Mouse (Mus musculus) liver, embryonic 14.5 days (tissue): ENCODE measurements around the gene Surf2. TPM values are rescaled to one million over a fixed set of nuclear protein-coding genes. Genes with fewer than 3 reads are reported as not detected.
A peak's percentile ranks its signal among the peaks of the same experiment; 100 is the strongest.

Source experiments
- ATAC-seq: fragments of 200-750 bp; cut with Nextera tagmentation; 2 replicates; pipeline ENCODE4 v1.8.0; 2017; ENCODE audit warnings: moderate number of reproducible peaks, mild to moderate bottlenecking, moderate library complexity; ENCODE audit not compliant: insufficient read depth
- DNase-seq, 3 experiments: peaks; one replicate each; pipeline ENCODE4 v3.0.0-alpha.2; 2012 to 2013; ENCODE audit warnings: low read depth in 3 of 3, low spot score in 3 of 3
- H3K27ac ChIP-seq: fragments of 300-500 bp; sonication (generic); 2 replicates; pipeline ENCODE4 v1.5.1; 2014; ENCODE audit warnings: moderate library complexity, mild to moderate bottlenecking, control low read depth, inconsistent platforms
- H3K27me3 ChIP-seq: fragments of 300-500 bp; sonication (generic); 2 replicates; pipeline ENCODE4 v1.6.1; 2014; ENCODE audit warnings: mild to moderate bottlenecking, low read length, moderate library complexity; ENCODE audit not compliant: control insufficient read depth, insufficient read depth
- H3K36me3 ChIP-seq: fragments of 300-500 bp; sonication (generic); replicated peaks from 2 replicates; pipeline ENCODE4 v1.6.1; 2014; ENCODE audit warnings: low read depth; ENCODE audit not compliant: control insufficient read depth, insufficient read depth
- H3K4me1 ChIP-seq, 2 experiments: fragments of 200-500 bp in 1 of 2; fragments of 300-500 bp in 1 of 2; sonication (generic) in 1 of 2; replicated peaks; 2 replicates each; pipeline ENCODE4 v1.6.1; 2012 to 2014; ENCODE audit warnings: antibody characterized with exemption in 1 of 2, inconsistent platforms in 1 of 2, low read length in 1 of 2; ENCODE audit not compliant: control insufficient read depth in 2 of 2, insufficient read depth in 2 of 2
- H3K4me2 ChIP-seq: fragments of 300-500 bp; sonication (generic); 2 replicates; pipeline ENCODE4 v1.6.1; 2014; ENCODE audit warnings: low read depth, mild to moderate bottlenecking, control low read depth, moderate library complexity
- H3K4me3 ChIP-seq, 2 experiments: fragments of 200-500 bp in 1 of 2; fragments of 300-500 bp in 1 of 2; sonication (generic) in 1 of 2; 2 replicates each; pipeline ENCODE4 v1.5.1; 2012 to 2014; ENCODE audit warnings: low read depth in 2 of 2, low read length in 2 of 2, mild to moderate bottlenecking in 2 of 2, control low read depth in 1 of 2, inconsistent platforms in 1 of 2, moderate library complexity in 1 of 2; ENCODE audit not compliant: insufficient read depth in 1 of 2
- H3K9ac ChIP-seq: fragments of 300-500 bp; sonication (generic); replicated peaks from 2 replicates; pipeline ENCODE4 v1.6.1; 2014; ENCODE audit warnings: mild to moderate bottlenecking, control low read depth, moderate library complexity
- H3K9me3 ChIP-seq: fragments of 300-500 bp; sonication (generic); 2 replicates; pipeline ENCODE4 v1.6.1; 2016; ENCODE audit warnings: low read length, mixed read lengths; ENCODE audit not compliant: control insufficient read depth
- CTCF ChIP-seq: IDR thresholded peaks from 2 replicates; pipeline ENCODE4 v1.5.1; 2016; ENCODE audit warnings: antibody characterized with exemption, low read depth, control low read depth
- EP300 ChIP-seq: IDR thresholded peaks from 2 replicates; pipeline ENCODE4 v1.6.1; 2016; ENCODE audit warnings: antibody characterized with exemption, low read depth
- WGBS: fragments of 180-500 bp; shearing (Covaris S2); extraction: QIAGEN DNeasy Blood & Tissue Kit; methylation state at CpG from one replicate; pipeline ENCODE4 v1.1.7; 2014; ENCODE audit not compliant: insufficient replicate concordance; 5-methylcytosine and 5-hydroxymethylcytosine counted together
- polyA plus RNA-seq, 2 experiments: library from polyadenylated mRNA; depleted of rRNA in 1 of 2; stranded (reverse) in 1 of 2; unstranded in 1 of 2; fragments of >200 nt; fragmentation: Nextera tagmentation in 1 of 2; extraction: Ambion mirVana in 1 of 2; gene quantifications; 2 replicates each; pipeline versions ENCODE4 v1.2.1 to v1.2.3; 2012 to 2014

Gene Surf2
- polyA plus RNA-seq, 2 experiments, result 20.0 to 27.2 TPM

DNA sequence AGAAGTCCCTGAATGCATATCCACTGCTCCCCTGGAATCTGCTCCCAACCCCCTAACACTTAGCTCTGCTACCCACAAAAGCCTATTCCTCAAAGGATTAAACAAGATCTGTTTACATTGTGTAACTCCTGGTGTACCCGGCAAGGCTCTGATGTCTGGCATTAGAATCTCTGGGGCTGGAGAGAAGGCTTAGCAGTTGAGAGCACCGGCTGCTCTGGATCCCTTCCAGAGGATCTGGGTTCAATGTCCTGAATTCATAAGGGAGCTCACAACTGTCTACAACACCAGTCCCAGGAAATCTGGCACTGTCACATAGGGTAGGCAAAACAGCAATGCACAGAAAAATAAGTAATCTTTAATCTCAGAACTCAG is 41.3 kb downstream of the Surf2 start:
- Histone ChIP-seq H3K9ac (no peak overlapping the region), H3K4me3 (no peak overlapping the region), H3K27me3 (no peaks in the 10 kb centered on the region), H3K27ac (no peak overlapping the region), H3K36me3 (peaks cover 65% of the 10 kb centered on the region), H3K4me1 (peaks cover 0 to 15% of the 10 kb centered on the region in 2 experiments; a peak in 3 of 4 replicates), H3K4me2 (no peak overlapping the region), H3K9me3 (no peaks in the 10 kb centered on the region)
- no peak for DNase-seq
- peak; percentile 36; the same call in 1 of the 2 replicates for ATAC-seq
- TF ChIP-seq CTCF, result no peak
- no peak for TF ChIP-seq EP300
- WGBS, result 76% methylated on average over 2 of the region's 2 CpGs

DNA sequence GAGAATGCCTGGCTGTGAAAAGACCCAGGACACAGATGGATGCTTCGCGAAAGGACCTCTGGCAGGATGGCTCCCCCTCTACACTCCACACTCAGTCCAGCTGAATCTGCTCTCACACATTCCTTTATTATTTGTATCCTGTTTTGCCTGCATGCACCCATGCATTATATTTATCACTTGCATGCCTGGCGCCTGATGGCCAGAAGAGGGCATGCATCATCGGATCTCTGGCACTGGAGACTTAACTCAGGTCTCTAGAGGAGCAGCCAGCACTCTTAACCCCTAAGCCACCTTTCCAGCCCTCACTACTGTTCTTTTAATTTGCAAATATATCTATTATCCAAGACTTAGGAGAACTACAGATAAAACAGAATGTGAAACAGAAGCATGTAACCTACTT is 44.6 kb downstream of the Surf2 start:
- no peak for TF ChIP-seq EP300
- peak; percentile 49 for TF ChIP-seq CTCF
- Histone ChIP-seq H3K4me2 (no peak overlapping the region), H3K9ac (no peak overlapping the region), H3K36me3 (peaks cover 40% of the 10 kb centered on the region), H3K27me3 (no peaks in the 10 kb centered on the region), H3K4me3 (no peak overlapping the region), H3K4me1 (peaks cover 9 to 26% of the 10 kb centered on the region in 2 experiments), H3K9me3 (no peaks in the 10 kb centered on the region), H3K27ac (no peak overlapping the region)
- 80% methylated on average over 4 of the region's 4 CpGs for WGBS
- DNase-seq (no peak), ATAC-seq (no peak)

DNA sequence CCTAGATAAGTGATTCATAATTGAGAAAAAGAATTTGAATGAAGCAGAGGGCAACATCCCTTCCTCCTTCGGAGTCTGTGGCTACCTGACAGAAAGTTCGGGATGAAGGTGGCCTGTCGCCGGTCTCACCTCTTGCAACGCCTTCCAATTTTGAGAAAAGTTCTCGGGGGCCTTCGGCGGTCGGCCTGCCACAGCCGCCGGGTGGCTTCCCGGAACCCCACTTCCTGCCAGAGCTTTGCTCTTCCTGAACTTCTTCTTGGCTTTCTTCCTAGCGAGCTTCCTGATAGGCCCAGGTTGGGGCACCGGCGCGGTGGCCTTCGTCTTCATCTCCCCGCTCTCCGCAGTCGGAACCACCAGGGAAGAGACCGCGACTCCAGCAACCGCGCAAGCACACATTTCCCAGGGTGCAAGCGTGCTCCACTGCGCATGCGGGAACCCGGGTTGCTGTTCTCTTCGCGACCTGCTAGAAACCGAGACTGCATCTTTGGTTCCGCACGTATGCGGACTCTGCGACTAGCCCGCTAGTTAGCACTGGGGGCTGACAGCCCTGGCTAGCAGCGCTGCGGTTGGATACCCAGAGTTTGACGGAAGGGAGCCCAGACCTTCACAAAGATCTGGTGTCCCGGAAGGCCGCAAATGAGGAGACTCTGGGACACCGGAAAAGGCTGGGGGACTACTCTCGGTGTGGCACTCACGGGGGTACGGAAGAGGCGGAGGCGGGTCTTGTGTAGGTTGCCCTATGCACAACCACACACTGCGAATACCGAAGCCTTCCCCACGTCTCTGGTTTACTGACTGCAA is 48.0 kb downstream of the Surf2 start, which contains the start of gene Rexo4:
Gene Rexo4, minus strand, starts transcription at position 464 of the 801 bp plus-strand sequence.
- Histone ChIP-seq H3K4me3 (peak within 1 kb of the TSS; percentile 78 to 87), H3K27me3 (no peaks in the 10 kb centered on the region), H3K4me2 (peak within 1 kb of the TSS; percentile 82), H3K4me1 (peaks cover 9 to 19% of the 10 kb centered on the region in 2 experiments), H3K36me3 (peaks cover 15% of the 10 kb centered on the region), H3K27ac (peak within 1 kb of the TSS; percentile 74), H3K9me3 (no peaks in the 10 kb centered on the region), H3K9ac (peak within 1 kb of the TSS; percentile 88)
- TF ChIP-seq CTCF (no peak; the same call in 1 of the 2 replicates), EP300 (no peak)
- under 1% methylated on average over 50 of the region's 50 CpGs for WGBS
- DNase-seq, result peak; percentile 86 to 88 (median 86)
- peak; percentile 93 for ATAC-seq

GRCm38 (mm10) chr2:26964724-26965370 is 48.7 kb downstream of the Surf2 start:
- Histone ChIP-seq H3K4me1 (peaks cover 9 to 19% of the 10 kb centered on the region in 2 experiments), H3K27me3 (no peaks in the 10 kb centered on the region), H3K4me3 (peak overlapping the region; percentile 78 to 87), H3K9me3 (no peaks in the 10 kb centered on the region), H3K27ac (peak overlapping the region; percentile 74), H3K36me3 (peaks cover 10% of the 10 kb centered on the region), H3K9ac (peak overlapping the region; percentile 88), H3K4me2 (peak overlapping the region; percentile 82)
- no peak for TF ChIP-seq CTCF
- DNase-seq (no peak), ATAC-seq (peak; percentile 36)
- WGBS, result 15% methylated on average over 14 of the region's 14 CpGs

DNA sequence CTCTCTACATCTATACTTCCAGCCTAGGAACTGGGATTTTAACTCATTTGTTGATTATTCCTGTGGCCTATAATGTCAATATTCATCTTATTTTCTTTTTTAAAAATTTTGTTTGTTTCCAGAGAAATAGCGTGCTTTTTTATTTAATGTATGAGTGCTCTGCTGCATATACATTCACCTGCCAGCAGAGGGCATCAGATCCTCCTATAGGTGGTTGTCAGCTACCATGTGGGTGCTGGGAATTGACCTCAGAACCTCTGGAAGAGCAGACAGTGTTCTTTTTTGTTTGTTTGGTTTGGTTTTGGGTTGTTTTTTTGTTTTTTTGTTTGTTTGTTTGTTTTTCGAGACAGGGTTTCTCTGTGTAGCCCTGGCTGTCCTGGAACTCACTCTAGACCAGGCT is 51.1 kb downstream of the Surf2 start:
- TF ChIP-seq CTCF (peak; percentile 43), EP300 (no peak)
- DNase-seq (no peak), ATAC-seq (no peak)
- H3K4me3 ChIP-seq, result no peak overlapping the region
- H3K9me3 ChIP-seq, result no peaks in the 10 kb centered on the region
- no peaks in the 10 kb centered on the region for H3K27me3 ChIP-seq
- H3K27ac ChIP-seq, result no peak overlapping the region
- no peak overlapping the region for H3K9ac ChIP-seq
- H3K36me3 ChIP-seq, result no peaks in the 10 kb centered on the region
- 59% methylated on average over 2 of the region's 2 CpGs for WGBS
- H3K4me1 ChIP-seq, result peaks cover 9 to 13% of the 10 kb centered on the region in 2 experiments
- no peak overlapping the region for H3K4me2 ChIP-seq

Other genes starting within 250 kb of the Surf2 start
- not detected in 2 replicates for gene Lcn4, start 245.1 kb upstream of the Surf2 start, polyA plus RNA-seq (2012; rRNA removed)
- gene Lcn4, start 245.1 kb upstream of the Surf2 start, polyA plus RNA-seq (2014; fragmentation: Nextera tagmentation; extraction: Ambion mirVana), result not detected in 2 replicates
- not detected in 2 replicates for gene Abo, start 51.4 kb upstream of the Surf2 start, polyA plus RNA-seq (2012; rRNA removed)
- gene Abo, start 51.4 kb upstream of the Surf2 start, polyA plus RNA-seq (2014; fragmentation: Nextera tagmentation; extraction: Ambion mirVana), result not detected in 2 replicates
- 6.2 and 10.6 TPM in 2 replicates for gene Surf6, start 13.5 kb upstream of the Surf2 start, polyA plus RNA-seq (2012; rRNA removed)
- gene Surf6, start 13.5 kb upstream of the Surf2 start, polyA plus RNA-seq (2014; fragmentation: Nextera tagmentation; extraction: Ambion mirVana), result 6.3 and 7.1 TPM in 2 replicates
- 13.7 and 15.1 TPM in 2 replicates for gene Med22, start 5.7 kb upstream of the Surf2 start, polyA plus RNA-seq (2012; rRNA removed)
- gene Med22, start 5.7 kb upstream of the Surf2 start, polyA plus RNA-seq (2014; fragmentation: Nextera tagmentation; extraction: Ambion mirVana), result 10.4 and 11.4 TPM in 2 replicates
- 909 and 1,309 TPM in 2 replicates for gene Rpl7a, start 5.6 kb upstream of the Surf2 start, polyA plus RNA-seq (2012; rRNA removed)
- 501 and 504 TPM in 2 replicates for gene Rpl7a, start 5.6 kb upstream of the Surf2 start, polyA plus RNA-seq (2014; fragmentation: Nextera tagmentation; extraction: Ambion mirVana)
- gene Surf1, start 163 bp downstream of the Surf2 start, polyA plus RNA-seq (2012; rRNA removed), result 23.1 and 25.8 TPM in 2 replicates
- 31.7 and 33.9 TPM in 2 replicates for gene Surf1, start 163 bp downstream of the Surf2 start, polyA plus RNA-seq (2014; fragmentation: Nextera tagmentation; extraction: Ambion mirVana)
- gene Surf4, start 17.6 kb downstream of the Surf2 start, polyA plus RNA-seq (2012; rRNA removed), result 46.5 and 53.4 TPM in 2 replicates
- 80.3 and 83.1 TPM in 2 replicates for gene Surf4, start 17.6 kb downstream of the Surf2 start, polyA plus RNA-seq (2014; fragmentation: Nextera tagmentation; extraction: Ambion mirVana)
- gene Stkld1, start 17.7 kb downstream of the Surf2 start, polyA plus RNA-seq (2012; rRNA removed), result 0.03 and 0.07 TPM in 2 replicates
- gene Stkld1, start 17.7 kb downstream of the Surf2 start, polyA plus RNA-seq (2014; fragmentation: Nextera tagmentation; extraction: Ambion mirVana), result 0.10 TPM in 1 of 2 replicates, not detected in the other
- gene Rexo4, start 48.0 kb downstream of the Surf2 start, polyA plus RNA-seq (2012; rRNA removed), result 14.8 and 18.6 TPM in 2 replicates
- gene Rexo4, start 48.0 kb downstream of the Surf2 start, polyA plus RNA-seq (2014; fragmentation: Nextera tagmentation; extraction: Ambion mirVana), result 18.0 and 20.1 TPM in 2 replicates
- gene Adamts13, start 57.0 kb downstream of the Surf2 start, polyA plus RNA-seq (2012; rRNA removed), result 1.3 and 1.8 TPM in 2 replicates
- 0.89 and 0.91 TPM in 2 replicates for gene Adamts13, start 57.0 kb downstream of the Surf2 start, polyA plus RNA-seq (2014; fragmentation: Nextera tagmentation; extraction: Ambion mirVana)
- 11.0 and 11.8 TPM in 2 replicates for gene Cacfd1, start 93.6 kb downstream of the Surf2 start, polyA plus RNA-seq (2012; rRNA removed)
- gene Cacfd1, start 93.6 kb downstream of the Surf2 start, polyA plus RNA-seq (2014; fragmentation: Nextera tagmentation; extraction: Ambion mirVana), result 8.8 TPM in 2 replicates
- gene Slc2a6, start 111.6 kb downstream of the Surf2 start, polyA plus RNA-seq (2012; rRNA removed), result 0.12 and 0.17 TPM in 2 replicates
- 0.20 TPM in 1 of 2 replicates, not detected in the other for gene Slc2a6, start 111.6 kb downstream of the Surf2 start, polyA plus RNA-seq (2014; fragmentation: Nextera tagmentation; extraction: Ambion mirVana)
- 0.03 TPM in 1 of 2 replicates, not detected in the other for gene Mymk, start 155.8 kb downstream of the Surf2 start, polyA plus RNA-seq (2012; rRNA removed)
- gene Mymk, start 155.8 kb downstream of the Surf2 start, polyA plus RNA-seq (2014; fragmentation: Nextera tagmentation; extraction: Ambion mirVana), result not detected in 2 replicates
- gene Adamtsl2, start 163.0 kb downstream of the Surf2 start, polyA plus RNA-seq (2012; rRNA removed), result 0.31 and 0.47 TPM in 2 replicates
- gene Adamtsl2, start 163.0 kb downstream of the Surf2 start, polyA plus RNA-seq (2014; fragmentation: Nextera tagmentation; extraction: Ambion mirVana), result 0.25 and 0.53 TPM in 2 replicates
- 0.01 and 0.04 TPM in 2 replicates for gene Fam163b, start 226.1 kb downstream of the Surf2 start, polyA plus RNA-seq (2012; rRNA removed)
- not detected in 2 replicates for gene Fam163b, start 226.1 kb downstream of the Surf2 start, polyA plus RNA-seq (2014; fragmentation: Nextera tagmentation; extraction: Ambion mirVana)
- gene Dbh, start 248.9 kb downstream of the Surf2 start, polyA plus RNA-seq (2012; rRNA removed), result 0.02 TPM in 1 of 2 replicates, not detected in the other
- gene Dbh, start 248.9 kb downstream of the Surf2 start, polyA plus RNA-seq (2014; fragmentation: Nextera tagmentation; extraction: Ambion mirVana), result not detected in 2 replicates